Comparison of ENCODE assay signal across 13 mouse cellular contexts in genomic region chr19:46978920-46979780, GRCm38 (mm10). TPM values are rescaled to one million over a fixed set of nuclear protein-coding genes. Genes with fewer than 3 reads are reported as not detected.
DNase-seq lines count a peak whose midpoint lies in the region; ATAC-seq and TF ChIP-seq lines count a peak whose summit lies in the region.
"Had no signal": no experiment of that assay in that cellular context is flagged by ENCODE, and none has a peak within 500 bp of the region (broad histone marks: within the 10 kb centered on the region; RNA-seq: fewer than 3 reads in every experiment).

No protein-coding gene starts in this region.

- DNase-seq in heart, adult 18-20 months, result peak; percentile 42 to 49
- DNase-seq in heart, postnatal 14 days, result no peak
- DNase-seq in 3T3-L1 (ENCODE audit: low read depth, low spot score), result peak; percentile 65
- DNase-seq in cerebellum, adult 9-10 months, result no peak
- DNase-seq in cerebellum, postnatal 14 days, result no peak
- no peak for DNase-seq in frontal cortex, postnatal 36 days (ENCODE audit: low spot score in 2 of 2)
- DNase-seq: embryo, embryonic 11 days; layer of hippocampus, postnatal 36 days; lung, postnatal 4 days had no signal

- intact Hi-C loops in heart, postnatal 14 days (cut with DNase I), result no loop called here

- no peak overlapping the region for H3K9ac ChIP-seq in liver, embryonic 15.5 days
- H3K9ac ChIP-seq: neural tube, embryonic 13.5 days had no signal

- no peaks in the 10 kb centered on the region for H3K27me3 ChIP-seq in liver, embryonic 15.5 days
- H3K27me3 ChIP-seq: neural tube, embryonic 13.5 days had no signal

- ATAC-seq in liver, embryonic 15.5 days (ENCODE audit: insufficient read depth), result no peak
- ATAC-seq: hindbrain, embryonic 16.5 days had no signal

- H3K36me3 ChIP-seq in liver, embryonic 15.5 days (replicated peaks), result no peaks in the 10 kb centered on the region
- H3K36me3 ChIP-seq: neural tube, embryonic 13.5 days had no signal

- 51% methylated on average over 17 of the region's 17 CpGs for WGBS in bone marrow, adult 2 months
- WGBS in liver, embryonic 15.5 days (ENCODE audit: insufficient replicate concordance), result 54% methylated on average over 17 of the region's 17 CpGs

- H3K4me3 ChIP-seq in bone marrow, adult 2 months (replicated peaks; ENCODE audit: control insufficient read depth, low read depth, low read length), result no peak overlapping the region
- no peak overlapping the region for H3K4me3 ChIP-seq in liver, embryonic 15.5 days (replicated peaks)
- H3K4me3 ChIP-seq: neural tube, embryonic 13.5 days had no signal

- peaks cover 10% of the 10 kb centered on the region; the same call in 1 of the 2 replicates for H3K4me1 ChIP-seq in bone marrow, adult 2 months (ENCODE audit: control insufficient read depth, insufficient read depth, low read length)
- H3K4me1 ChIP-seq in liver, embryonic 15.5 days (replicated peaks), result peaks cover 46% of the 10 kb centered on the region

- H3K4me2 ChIP-seq in liver, embryonic 15.5 days, result no peak overlapping the region
- H3K4me2 ChIP-seq: neural tube, embryonic 13.5 days had no signal

- TF ChIP-seq POLR2A in bone marrow, adult 2 months (IDR thresholded peaks at IDR 0.05; ENCODE audit: borderline replicate concordance, control insufficient read depth, low read depth, low read length), result 0 out of 2 replicates have a peak, but pooled peaks have one; percentile 23

- H3K9me3 ChIP-seq in liver, embryonic 15.5 days (replicated peaks), result no peaks in the 10 kb centered on the region
- H3K9me3 ChIP-seq: neural tube, embryonic 13.5 days had no signal

- peak overlapping the region; percentile 83 for H3K27ac ChIP-seq in bone marrow, adult 2 months (ENCODE audit: control insufficient read depth, insufficient read depth, low read depth, low read length, poor library complexity)
- H3K27ac ChIP-seq in liver, embryonic 15.5 days (replicated peaks), result 0 out of 2 replicates have a peak overlapping the region, but pooled peaks have one; percentile 25
- H3K27ac ChIP-seq: neural tube, embryonic 13.5 days had no signal

- TF ChIP-seq CTCF in bone marrow, adult 2 months (IDR thresholded peaks at IDR 0.05; ENCODE audit: control insufficient read depth, insufficient read depth, low read length), result peak; percentile 37

RNA-seq across cellular contexts. Expression of gene Ina, which starts 35.3 kb away (rescaled TPM):
- total RNA-seq in heart, adult 18-20 months (2021), result not detected
- total RNA-seq in heart, postnatal 14 days (2021), result not detected
- polyA plus RNA-seq in bone marrow, adult 2 months (2011; ENCODE audit: insufficient read depth, insufficient read length, low replicate concordance, missing spikeins), result not detected in 2 replicates
- polyA plus RNA-seq in liver, embryonic 15.5 days (2015; fragmentation: Nextera tagmentation; extraction: Ambion mirVana), result 0.23 and 0.36 TPM in 2 replicates

RNA-seq across cellular contexts. Expression of gene Nt5c2, which starts 35.8 kb away (rescaled TPM):
- total RNA-seq in heart, adult 18-20 months (2021), result 10 to 100 TPM; 63.6 to 64.0 TPM
- 10 to 100 TPM; 64.9 to 75.1 TPM for total RNA-seq in heart, postnatal 14 days (2021)
- polyA plus RNA-seq in bone marrow, adult 2 months (2011; ENCODE audit: insufficient read depth, insufficient read length, low replicate concordance, missing spikeins), result 21.9 and 39.2 TPM in 2 replicates
- polyA plus RNA-seq in liver, embryonic 15.5 days (2015; fragmentation: Nextera tagmentation; extraction: Ambion mirVana), result 42.7 and 44.4 TPM in 2 replicates

Comparison
In these comparisons a context has a peak if more than half of its experiments do, and no peak if none do; other contexts are left out.
1. DNase-seq: peak in heart, adult 18-20 months (2 of 2) and 3T3-L1 (single experiment); none in heart, postnatal 14 days (0 of 2), cerebellum, adult 9-10 months (single experiment), cerebellum, postnatal 14 days (0 of 2) and frontal cortex, postnatal 36 days (0 of 2).